Mouse (Mus musculus): ENCODE results near the gene Cep128.

GRCm38 (mm10) chr12:91313974-91314587 is 70.1 kb downstream of the Cep128 start:
- TF ChIP-seq POLR2A (IDR thresholded peaks at IDR 0.05; ENCODE audit: control insufficient read depth, extremely low read depth, insufficient read depth, low read length, poor library complexity) (no peak), CTCF (IDR thresholded peaks at IDR 0.05; ENCODE audit: borderline replicate concordance, control insufficient read depth, extremely low read depth, insufficient read depth, low read length, poor library complexity) (no peak)

Measured in thymus, adult 2 months (tissue).